Mouse (Mus musculus) inflammation-experienced regulatory T-cells, adult 6 months (primary cell): ENCODE data around the gene Etl4. TPM values are rescaled to one million over a fixed set of nuclear protein-coding genes. Genes with fewer than 3 reads are reported as not detected.
"Not testable (repeated sequence)": the region's sequence is repeated elsewhere in the genome, so short reads cannot be mapped to it uniquely, and the experiment has no call there.

Source experiments
- ATAC-seq: one replicate; pipeline ENCODE4 v1.8.0; 2017
- polyA plus RNA-seq, 3 experiments: library from polyadenylated mRNA; unstranded; fragments of 100-300 nt; shearing (Covaris generic); gene quantifications; one replicate each; pipeline ENCODE4 v1.2.1; 2017

Etl4 gene
- polyA plus RNA-seq, 3 experiments from 2014 or later = 0.40 TPM; not detected in 2

DNA sequence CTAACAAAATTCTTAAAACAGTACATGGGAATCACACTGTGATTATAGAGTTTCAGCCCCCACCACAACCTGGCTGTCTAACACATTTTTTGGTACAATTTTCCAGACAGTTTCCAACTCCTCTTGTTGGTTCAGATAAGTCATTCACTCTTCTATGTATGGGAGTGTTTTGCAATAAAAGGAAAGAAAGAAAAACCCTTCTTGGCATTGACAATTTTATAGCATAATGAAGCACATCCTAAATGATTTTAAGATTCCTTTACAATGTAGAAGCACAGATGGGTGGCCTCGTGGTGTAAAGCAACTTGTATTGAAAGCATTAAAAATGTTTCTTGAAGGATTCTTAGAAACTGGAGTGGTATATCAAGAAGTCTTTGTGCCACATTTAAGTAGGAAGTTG, 415.4 kb downstream of the Etl4 start:
- ATAC-seq = no peak

DNA sequence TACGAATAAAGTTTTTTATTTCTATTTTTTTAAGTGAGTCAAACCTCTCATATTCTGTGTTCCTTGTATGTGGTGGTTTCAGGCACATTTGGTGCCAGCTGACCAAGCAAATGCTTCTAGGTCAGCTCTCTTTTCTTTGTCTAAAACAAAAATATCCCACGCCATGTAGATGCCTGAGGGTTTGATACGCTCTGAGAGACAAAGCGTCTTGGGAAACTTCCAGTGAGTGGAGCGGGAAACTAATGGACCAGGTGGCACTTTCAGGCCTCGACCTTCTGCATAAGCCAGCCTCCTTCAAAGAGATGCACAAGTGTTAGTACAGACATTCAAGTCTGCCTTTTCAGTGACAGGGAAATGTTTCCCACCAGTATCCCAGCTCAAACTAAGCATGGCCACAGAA, 426.6 kb downstream of the Etl4 start:
- no peak for ATAC-seq

DNA sequence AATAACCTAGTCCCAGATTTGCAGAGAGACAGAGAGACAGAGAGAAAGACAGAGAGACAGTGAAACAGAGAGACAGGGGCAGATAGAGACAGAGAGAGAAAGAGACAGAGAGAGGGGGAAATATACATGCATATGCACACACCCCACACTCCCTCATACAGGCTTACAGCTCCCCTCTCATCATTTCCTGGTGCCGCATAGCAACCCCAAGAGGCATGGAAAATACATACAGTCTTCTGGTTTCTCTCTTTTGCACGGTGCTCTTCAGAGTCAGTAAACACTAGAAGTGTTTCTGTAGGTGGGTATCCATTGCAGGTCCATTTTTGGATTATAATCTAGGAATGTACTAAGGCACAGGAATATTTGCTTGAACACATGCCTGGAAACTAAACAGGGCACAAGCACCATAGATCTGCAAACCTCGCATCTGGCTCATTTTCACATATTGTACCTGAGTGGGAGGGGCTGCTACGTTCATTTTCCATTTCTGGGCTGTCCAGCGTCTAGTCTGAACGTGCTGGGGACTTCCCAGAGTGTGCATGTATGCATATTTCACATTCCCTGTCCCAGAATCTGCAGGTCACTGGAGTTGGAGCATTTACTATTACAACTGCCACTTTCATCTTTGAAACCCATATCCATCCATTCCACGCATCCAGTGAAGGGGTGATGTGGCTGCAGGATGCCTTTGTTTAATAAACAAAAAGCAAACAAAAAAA, 429.6 kb downstream of the Etl4 start:
- ATAC-seq = no peak

DNA sequence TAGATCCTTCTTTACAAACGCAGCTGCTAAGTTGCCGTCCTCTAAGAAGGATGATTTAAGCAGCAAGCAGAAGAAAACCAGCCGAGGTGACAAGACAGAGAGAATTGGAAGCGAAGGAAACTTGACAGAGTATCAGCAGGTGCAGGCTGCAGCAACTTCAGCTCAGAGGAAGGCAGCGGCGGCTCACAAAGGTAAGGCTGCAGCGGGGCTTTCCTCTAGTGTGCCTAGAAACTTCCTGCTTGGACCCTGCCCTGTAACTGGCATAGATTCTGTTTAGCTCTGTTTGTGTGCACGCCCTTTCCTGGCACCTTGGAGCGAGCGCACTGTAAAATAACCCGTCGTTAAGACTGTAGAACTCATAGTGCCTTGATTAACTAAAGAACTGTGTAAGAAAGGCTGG, 430.3 kb downstream of the Etl4 start:
- ATAC-seq = no peak

DNA sequence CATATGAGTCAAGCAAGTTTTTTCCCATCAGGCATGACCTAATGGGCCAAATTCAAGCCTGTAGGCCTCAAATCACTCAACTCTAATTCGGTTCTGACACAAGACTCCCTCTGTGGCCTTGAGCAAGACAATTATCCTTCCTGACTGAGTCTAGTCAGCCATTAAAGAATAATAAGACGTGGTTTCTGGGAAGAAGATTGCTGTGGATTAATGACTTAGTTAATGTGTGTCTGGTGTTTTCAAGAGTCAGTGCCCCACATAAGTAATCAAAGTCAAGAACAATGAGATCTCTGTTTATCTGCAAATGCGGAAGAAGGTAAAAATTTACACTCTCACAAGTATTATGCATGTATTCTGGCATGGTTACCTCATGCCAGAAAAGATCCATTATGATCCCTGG, 437.3 kb downstream of the Etl4 start:
- ATAC-seq = no peak

DNA sequence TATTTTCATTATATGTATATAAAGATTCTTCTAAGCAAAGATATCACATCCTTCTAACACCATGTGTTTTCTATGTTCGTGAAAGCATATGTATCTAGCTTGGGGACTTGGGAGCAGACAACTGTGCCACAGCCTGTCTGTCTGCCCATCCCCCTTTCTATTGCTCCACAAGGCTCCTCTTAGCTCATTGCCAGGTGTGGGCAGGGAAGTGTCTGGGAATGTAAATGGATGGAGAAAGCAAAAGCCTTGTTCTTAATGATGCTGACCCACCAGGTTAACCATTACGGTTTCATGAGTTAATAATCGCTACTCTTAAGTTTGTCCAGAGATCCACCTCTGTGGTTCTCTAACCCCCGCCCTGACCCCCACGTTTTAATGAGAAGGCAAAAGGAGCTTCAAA, 439.7 kb downstream of the Etl4 start:
- ATAC-seq = no peak

DNA sequence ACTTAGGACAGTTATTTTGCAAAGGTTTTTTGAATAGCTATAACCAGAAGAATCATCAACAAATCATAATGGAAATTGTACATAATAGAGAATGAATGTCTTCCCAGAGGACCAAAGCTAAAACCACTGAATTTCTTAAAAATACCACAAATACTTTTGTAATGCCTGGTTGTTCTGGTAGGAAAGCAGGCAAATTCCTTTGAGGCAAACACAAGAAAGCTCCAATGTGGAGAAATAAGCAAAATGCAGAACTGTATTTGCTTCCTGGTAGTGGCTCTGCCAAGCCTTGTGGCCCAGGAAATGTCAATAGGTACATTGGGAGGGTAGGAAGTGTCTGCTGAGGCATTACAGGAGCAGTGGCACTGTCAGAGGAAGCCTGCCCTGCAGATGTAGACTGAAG, 443.2 kb downstream of the Etl4 start:
- ATAC-seq = no peak

DNA sequence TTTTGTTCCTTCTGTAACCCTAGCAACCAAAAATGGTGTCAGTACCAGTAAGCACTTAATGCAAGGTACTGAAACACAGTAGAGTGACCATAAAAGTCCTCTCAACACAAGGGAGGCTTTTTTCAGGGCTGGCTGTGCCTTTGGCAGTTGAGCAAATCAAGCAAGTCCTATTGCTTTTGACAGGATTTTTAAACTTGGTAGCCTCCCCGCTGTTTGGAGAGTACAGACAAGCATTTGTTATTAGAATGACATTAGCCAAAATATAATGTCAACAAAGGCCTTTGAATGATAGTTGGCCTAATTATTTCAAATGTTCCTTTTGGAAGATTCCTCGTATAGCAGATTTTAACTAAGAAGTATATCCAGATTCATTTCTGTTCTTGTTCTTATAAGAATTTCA, 467.4 kb downstream of the Etl4 start:
- ATAC-seq = no peak

DNA sequence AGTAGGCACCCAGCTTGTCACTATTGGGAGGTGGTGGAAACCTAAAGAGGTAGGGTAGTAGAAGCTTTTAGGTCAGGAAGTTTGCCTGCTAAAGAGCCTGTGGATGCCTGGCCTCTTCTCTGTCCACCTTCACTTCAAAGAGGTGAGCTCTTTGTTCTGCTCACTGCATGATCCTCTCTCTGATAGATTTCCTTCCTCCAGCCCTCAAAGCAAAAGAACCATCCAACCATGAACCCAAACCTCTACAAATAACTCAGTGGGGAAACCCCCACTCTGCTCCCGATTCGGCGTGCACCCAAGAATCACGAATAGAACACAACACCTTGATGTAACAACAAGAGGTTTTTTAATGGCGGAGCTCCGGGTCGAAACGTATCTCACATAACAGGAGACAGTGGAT, 471.3 kb downstream of the Etl4 start:
- not testable (repeated sequence) for ATAC-seq

DNA sequence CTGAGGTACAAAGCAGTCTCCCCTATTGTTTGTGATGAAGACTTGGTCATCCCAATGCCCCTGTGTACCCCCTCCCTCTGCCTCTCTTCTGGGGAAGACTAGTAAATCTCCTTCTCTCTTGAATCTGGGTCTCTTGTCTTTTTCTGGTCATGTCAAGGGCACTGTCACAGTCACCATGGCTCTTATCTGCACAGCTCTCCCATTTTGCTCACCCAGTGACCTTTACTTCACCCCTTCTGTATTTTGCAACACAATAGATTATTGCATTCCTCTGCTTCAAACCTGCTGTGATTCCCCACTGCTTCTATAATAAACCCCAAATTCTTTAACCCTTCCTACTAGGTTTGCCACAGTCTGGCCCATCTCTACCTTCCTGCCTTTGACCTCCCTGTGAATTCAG, 484.5 kb downstream of the Etl4 start:
- ATAC-seq = no peak

DNA sequence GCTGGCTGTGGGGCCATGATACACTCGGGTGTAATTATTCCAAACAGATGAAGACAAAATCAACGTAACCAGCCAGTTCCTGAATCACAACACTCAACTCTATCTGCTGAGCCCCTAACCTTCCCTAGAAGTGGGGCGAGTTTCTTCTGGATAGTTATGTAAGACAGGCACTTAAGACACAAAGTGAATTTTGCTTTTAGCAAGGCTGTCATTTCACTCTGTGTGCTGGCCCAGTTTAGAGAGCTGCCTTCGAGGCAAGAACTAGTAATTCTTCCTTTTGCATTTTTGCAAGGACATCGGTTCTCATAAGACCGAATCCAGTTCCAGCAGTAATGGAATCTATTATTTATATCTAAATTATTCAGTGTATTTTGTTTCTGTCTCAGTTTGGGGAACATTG, 487.4 kb downstream of the Etl4 start:
- ATAC-seq = no peak

DNA sequence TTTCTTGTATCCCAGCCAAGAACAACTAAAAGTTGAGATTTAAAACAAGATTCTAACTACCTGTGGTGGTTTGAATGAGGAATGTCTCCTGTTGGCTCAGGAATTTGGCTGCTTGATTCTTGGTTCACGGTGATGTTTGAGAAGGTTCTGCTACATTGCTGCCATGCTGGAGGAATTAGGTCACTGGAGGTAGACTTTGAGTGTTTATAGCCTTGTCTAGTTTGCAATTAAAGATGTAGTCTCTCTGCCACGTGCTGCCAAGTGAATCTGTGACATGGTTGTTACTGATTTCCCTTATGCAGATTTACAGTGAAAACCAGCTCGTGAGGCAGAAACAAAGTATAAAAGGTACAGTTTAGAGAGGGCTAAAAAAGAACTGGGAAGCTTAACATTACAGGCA, 491.0 kb downstream of the Etl4 start:
- ATAC-seq = no peak

DNA sequence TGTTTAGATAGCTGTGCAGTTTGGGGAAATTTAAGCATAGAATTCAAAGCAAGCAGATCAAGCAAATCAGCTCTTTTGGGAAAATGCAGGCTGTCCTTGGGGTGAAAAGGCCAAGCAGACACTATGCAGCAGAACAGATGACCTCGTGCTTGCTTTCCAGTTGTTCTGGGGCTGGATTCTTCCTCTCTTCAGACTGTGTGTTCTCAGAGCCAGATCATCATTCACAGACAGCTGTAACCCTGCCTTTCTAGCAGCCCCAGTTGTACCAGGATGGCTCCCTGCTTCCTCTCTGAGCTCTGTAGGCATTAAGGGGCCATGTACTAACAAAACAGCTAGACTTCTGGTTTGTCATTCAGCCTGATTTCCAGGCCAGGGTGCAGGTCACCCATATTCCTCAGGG, 494.8 kb downstream of the Etl4 start:
- no peak for ATAC-seq

DNA sequence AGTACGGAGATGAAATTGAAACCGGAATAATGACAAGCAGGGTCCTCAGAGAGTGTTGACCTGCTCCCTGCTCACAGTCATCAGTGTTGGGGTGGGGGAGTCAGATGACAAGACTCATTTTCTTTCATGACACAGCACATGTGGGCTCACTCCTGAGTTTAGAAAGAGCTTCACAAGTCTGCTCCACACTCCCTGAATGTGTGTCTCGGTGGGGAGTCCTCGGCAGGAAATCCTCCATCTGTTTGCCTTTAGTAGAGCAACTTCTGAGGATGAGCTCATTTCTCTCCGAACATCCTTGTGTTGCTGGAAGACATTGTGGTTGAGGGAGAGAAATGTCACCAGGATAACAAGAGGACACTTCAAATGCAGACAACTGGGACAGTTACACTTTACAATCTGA, 497.5 kb downstream of the Etl4 start:
- ATAC-seq = no peak

DNA sequence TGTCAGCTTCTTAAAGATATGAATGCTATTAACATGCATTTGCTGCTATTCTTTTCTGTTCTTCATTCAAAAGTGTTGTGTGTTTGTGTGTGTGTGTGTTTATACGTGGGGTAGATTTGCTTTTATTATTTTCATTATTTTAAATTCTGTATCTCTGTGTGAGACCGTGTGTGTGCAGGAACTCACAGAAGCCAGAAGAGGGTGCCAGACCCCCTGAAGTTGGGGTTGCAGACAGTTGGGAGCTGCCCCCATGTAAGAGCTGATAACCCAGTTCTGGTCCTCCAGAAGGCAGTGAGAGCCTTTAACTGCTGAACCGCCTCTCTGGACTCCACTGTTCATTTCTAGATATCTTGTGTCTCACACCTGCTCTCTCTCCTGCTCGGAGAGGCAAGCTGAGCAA, 505.3 kb downstream of the Etl4 start:
- no peak for ATAC-seq

DNA sequence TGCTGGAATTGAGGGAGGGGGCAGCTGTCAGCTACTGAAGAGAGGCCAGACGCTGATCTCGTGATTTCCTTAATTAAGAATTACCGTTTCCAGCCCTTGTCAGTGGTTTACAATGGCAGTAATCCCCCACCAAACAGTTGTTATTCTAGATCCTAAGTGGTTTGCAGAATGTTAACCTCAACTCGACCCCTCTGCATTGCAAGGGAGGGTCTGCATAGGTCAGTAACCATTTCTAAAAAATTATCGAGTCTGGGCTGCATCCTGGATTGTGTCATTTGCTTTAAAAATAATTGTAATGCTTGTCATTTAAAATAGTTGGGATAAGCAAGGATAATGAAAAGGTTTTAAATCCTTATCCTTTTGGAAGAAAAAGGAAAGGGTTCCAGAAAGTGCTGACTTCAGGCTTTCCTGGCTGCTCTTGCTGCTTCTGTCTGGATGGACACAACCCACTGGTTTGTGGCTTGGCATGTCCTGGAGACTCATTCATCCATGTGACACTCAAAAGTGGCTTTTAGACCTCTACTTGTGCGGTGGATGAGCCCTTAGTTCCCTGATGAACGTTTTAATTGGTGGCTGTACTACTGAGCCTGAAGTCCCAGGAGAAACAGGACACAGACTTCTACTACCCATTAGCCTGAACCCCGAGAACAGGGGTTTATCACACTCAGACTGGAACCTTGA, 507.5 kb downstream of the Etl4 start:
- no peak for ATAC-seq

DNA sequence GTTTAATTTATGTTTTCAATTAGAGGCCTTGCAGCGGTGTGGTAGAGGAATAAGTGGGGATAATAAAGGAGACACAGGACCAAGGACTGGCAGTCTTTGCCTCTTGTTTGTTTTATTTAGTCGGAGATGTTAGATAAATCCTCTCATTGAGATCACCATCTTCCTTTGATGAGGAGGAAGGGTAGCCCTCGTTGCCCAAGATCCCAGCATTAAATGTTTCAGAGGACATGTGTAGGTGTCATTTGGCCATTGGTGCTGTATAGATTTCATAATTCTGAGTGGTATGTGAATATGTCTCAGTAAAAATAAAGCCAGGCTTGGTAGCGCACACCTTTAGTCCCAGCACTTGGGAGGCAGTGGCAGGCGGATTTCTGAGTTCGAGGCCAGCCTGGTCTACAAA, 508.4 kb downstream of the Etl4 start:
- no peak for ATAC-seq

DNA sequence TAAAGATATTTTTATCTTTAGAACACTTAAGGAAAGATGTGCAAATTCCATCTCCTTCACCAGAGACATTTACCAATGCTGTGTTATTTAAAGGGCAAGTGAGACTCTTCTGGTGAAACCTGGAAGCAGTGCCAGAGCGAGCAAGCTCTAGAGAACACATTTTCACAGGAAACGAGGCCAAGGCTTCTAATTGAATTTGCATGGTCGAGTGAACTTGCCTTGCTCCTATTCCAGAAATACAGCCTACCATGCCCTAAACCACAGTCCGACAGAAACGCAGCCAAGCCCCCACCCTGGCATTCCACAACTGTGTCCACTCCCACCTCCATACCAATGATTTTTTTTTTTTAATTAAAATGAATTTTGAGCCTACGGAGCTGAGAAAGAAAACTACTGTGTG, 510.4 kb downstream of the Etl4 start:
- ATAC-seq = no peak

DNA sequence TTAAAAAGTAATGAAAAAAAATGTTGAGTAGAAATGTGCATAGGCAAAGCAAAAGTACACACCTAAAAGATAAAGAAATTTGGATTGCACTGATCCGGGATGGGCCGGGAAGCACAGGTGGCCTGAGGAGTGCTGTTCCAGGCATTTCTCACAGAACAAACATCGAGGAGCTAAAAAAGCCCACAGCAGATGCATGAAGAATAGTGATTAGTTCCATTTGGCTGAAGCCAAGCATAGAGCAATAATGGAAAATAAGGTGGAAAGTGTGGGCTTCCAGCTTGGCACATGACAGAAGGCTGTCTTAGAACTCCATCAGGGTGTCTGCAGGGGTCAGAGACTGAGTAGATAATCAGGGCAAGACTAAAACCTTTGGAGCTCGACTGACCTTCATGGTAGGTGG, 512.7 kb downstream of the Etl4 start:
- no peak for ATAC-seq

DNA sequence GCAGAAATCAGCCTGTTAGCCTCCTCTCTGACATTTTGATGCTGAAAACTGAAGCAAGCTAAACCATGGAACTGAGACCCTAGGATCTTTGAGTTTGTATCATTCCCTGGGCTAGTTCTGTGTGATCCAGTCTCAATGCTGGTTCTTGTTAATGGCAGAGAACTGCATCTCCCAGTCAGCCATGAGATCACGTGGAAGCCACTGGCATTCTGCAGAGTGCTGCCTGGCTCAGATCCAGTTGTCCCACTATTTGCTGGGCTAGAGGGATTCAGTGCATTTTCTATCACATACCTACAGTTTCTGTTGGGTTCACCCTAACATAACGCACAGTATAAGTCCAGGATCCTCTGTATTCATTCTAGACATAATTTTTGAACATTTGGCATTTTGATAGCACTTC, 524.1 kb downstream of the Etl4 start:
- ATAC-seq = no peak

DNA sequence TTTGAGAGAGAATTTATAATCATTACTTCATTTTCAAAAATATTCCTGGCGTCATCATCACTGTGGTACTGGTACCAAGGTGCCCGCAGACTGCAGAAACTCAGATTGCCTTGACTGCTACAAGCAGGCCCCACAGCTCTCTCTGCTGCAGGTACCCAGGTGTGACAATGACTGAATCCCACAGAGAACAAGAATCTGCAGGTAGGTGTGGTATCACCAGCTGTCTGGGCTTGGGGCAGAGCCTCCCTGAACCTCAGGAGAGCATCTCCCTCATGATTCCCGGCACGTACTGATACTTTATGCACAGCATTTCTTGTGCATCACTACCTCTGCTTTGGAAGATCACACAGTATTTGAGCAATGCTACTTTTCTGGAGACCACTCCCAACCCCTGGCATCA, 526.0 kb downstream of the Etl4 start:
- ATAC-seq = no peak

DNA sequence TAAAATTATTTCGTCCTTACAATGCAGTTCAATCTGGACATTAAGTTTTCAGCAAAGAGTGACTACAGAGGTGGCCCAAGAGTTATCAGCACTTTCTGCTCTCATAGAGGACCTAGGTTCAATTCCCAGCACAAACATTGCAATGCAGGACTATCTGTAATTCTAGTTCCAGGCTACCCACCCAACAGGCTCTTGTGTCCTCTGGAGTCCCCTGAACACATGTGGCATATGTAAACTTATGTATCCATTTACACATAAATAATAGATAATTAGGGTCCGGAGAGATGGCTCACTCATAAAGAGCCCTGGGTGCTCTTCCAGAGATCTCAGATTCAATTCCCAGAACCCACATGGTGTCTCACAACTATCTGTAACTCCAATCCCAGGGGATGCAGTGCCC, 533.2 kb downstream of the Etl4 start:
- no peak for ATAC-seq

DNA sequence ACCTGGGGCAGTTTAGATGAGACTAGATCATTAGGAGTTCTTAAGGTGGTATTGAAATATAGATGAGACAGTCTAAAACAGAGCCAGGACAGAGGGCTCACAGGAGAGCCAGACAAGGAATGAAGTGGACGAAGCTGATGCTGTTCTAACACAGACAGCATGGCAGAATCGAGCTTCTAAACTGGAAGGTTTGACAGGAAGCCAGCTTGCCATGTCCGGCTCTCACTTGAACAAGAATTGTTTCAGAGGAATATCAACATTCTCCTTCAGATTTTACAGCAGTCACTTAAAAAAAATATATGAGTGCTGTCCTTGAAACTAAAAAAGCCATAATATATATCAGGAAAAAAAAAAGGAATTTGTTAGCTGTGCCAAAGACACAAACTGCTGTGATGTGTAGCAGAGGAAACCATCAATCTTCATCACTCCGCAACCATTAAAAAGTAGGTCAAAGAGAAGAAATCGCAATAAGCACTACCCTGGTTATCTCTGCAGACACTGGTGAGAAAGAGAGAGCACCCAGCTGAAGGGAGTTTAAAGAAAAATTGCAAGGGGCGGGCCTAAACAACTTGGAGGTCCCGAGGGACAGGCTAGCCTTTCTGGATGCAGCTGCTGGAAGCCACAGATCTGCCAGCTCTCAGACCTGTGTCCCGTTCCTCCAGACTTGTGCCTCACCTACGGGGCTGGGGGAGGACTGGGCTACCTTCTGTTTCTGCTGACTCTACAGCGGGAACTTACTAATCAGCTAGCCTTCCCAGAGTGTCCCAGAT, 534.3 kb downstream of the Etl4 start:
- ATAC-seq = no peak
